In the genomic region with DNA sequence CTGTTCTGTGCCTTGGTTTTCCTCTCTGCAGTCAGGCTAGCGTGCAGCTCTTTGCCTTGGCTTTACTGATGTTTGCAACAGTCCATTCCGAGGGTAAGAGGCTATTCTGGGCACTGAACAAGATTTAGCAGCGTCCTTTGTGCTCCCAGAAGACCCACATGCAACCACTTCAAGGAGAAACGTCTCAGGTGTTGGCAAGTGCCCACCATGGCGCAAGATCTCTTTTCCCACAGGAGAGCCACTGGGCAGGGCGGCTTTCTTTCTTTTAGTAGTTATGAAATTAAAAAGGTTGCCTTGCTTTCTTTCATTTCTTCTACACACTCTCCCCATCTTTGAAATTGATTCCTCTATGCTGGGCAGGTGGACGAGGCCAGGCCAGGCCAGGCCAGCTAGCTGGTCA, we compare ENCODE assay signal across 12 mouse cellular contexts. TPM values are rescaled to one million over a fixed set of nuclear protein-coding genes. Genes with fewer than 3 reads are reported as not detected.
"Had no signal": no experiment of that assay in that cellular context is flagged by ENCODE, and none has a peak within 500 bp of the region (broad histone marks: within the 10 kb centered on the region; RNA-seq: fewer than 3 reads in every experiment).

No protein-coding gene starts in this region.

- DNase-seq: liver; liver, embryonic 13.5 days; liver, postnatal 0 days; thymus, postnatal 36 days had no signal

- ATAC-seq: liver, postnatal 0 days had no signal

- H3K4me1 ChIP-seq: limb, embryonic 12.5 days; liver, embryonic 13.5 days had no signal

- H3K9me3 ChIP-seq: limb, embryonic 12.5 days; liver, embryonic 13.5 days; midbrain, embryonic 10.5 days; neural tube, embryonic 13.5 days had no signal

- H3K27me3 ChIP-seq: limb, embryonic 12.5 days; liver, embryonic 13.5 days; neural tube, embryonic 13.5 days had no signal

- H3K36me3 ChIP-seq: liver, embryonic 13.5 days had no signal

- H3K27ac ChIP-seq: kidney, postnatal 0 days; limb, embryonic 12.5 days; liver, embryonic 13.5 days; midbrain, embryonic 10.5 days; neural tube, embryonic 13.5 days had no signal

- H3K9ac ChIP-seq: limb, embryonic 12.5 days; liver, embryonic 13.5 days; liver, postnatal 0 days; neural tube, embryonic 13.5 days had no signal

- H3K4me2 ChIP-seq: limb, embryonic 12.5 days; liver, embryonic 13.5 days; neural tube, embryonic 13.5 days had no signal

- H3K4me3 ChIP-seq: limb, embryonic 12.5 days; liver, embryonic 13.5 days; midbrain, embryonic 10.5 days; neural tube, embryonic 13.5 days had no signal

RNA-seq across cellular contexts. Expression of a gene that starts 12.8 kb away (rescaled TPM):
- total RNA-seq: layer of hippocampus, adult 18-20 months; layer of hippocampus, postnatal 36 days; left cerebral cortex, postnatal 36 days; megakaryocyte, adult 5-6 weeks had no signal
